12 mouse cellular contexts compared by ENCODE assay signal in genomic region chr16:4318001-4318526, GRCm38 (mm10).
DNase-seq lines count a peak whose midpoint lies in the region; ATAC-seq and TF ChIP-seq lines count a peak whose summit lies in the region.
"Had no signal": no experiment of that assay in that cellular context is flagged by ENCODE, and none has a peak within 500 bp of the region (broad histone marks: within the 10 kb centered on the region; RNA-seq: fewer than 3 reads in every experiment).

No protein-coding gene starts in this region.

- H3K9me3 ChIP-seq in liver, embryonic 11.5 days (ENCODE audit: control insufficient read depth, low read length), result no peaks in the 10 kb centered on the region

- peak; percentile 42 to 46 for DNase-seq in frontal cortex, postnatal 10 days (ENCODE audit: low spot score in 2 of 2)
- no peak for DNase-seq in frontal cortex, postnatal 14 days (ENCODE audit: low spot score in 2 of 2)
- DNase-seq in liver, adult 2 months (ENCODE audit: extremely low read depth, low read depth, low spot score), result peak; percentile 31
- no peak for DNase-seq in liver, embryonic 11.5 days (ENCODE audit: low spot score)
- peak; percentile 46 for DNase-seq in brain, adult 2 months (ENCODE audit: low read depth, low spot score)
- DNase-seq in lung, postnatal 25 days (ENCODE audit: low spot score), result peak; percentile 19
- no peak for DNase-seq in heart, adult 11 months
- DNase-seq in adipocyte (ENCODE audit: low spot score), result no peak
- DNase-seq: cerebellum, adult 9-10 months; thymus, postnatal 14 days had no signal

- H3K79me2 ChIP-seq in liver, adult 2 months (ENCODE audit: control insufficient read depth, insufficient read depth, low read length), result peaks cover 3% of the 10 kb centered on the region; the same call in 1 of the 2 replicates

- H3K4me2 ChIP-seq in liver, embryonic 11.5 days, result no peak overlapping the region

- no peak overlapping the region for H3K9ac ChIP-seq in liver, adult 2 months (ENCODE audit: low read depth, low read length)
- H3K9ac ChIP-seq in liver, embryonic 11.5 days (ENCODE audit: low read depth, low read length), result no peak overlapping the region
- H3K9ac ChIP-seq: liver, embryonic 14.5 days had no signal

- TF ChIP-seq POLR2A in liver, adult 2 months (IDR thresholded peaks at IDR 0.05; ENCODE audit: extremely low read depth, insufficient read depth, low read length), result no peak

- H3K36me3 ChIP-seq in liver, adult 2 months (ENCODE audit: control insufficient read depth, insufficient read depth, low read length), result no peaks in the 10 kb centered on the region
- no peaks in the 10 kb centered on the region for H3K36me3 ChIP-seq in liver, embryonic 11.5 days (ENCODE audit: control insufficient read depth, insufficient read depth, low read length)

- no peaks in the 10 kb centered on the region for H3K27me3 ChIP-seq in liver, adult 2 months (ENCODE audit: control insufficient read depth, insufficient read depth, low read length)
- H3K27me3 ChIP-seq in liver, embryonic 11.5 days (replicated peaks; ENCODE audit: control insufficient read depth, insufficient read depth, low read length), result no peaks in the 10 kb centered on the region
- H3K27me3 ChIP-seq: CH12.LX had no signal

- 70% methylated on average over 6 of the region's 6 CpGs for WGBS in liver, adult 2 months
- 70% methylated on average over 6 of the region's 6 CpGs for WGBS in liver, embryonic 11.5 days

- no peak overlapping the region for H3K27ac ChIP-seq in liver, adult 2 months (replicated peaks; ENCODE audit: insufficient read depth, low read depth, low read length)
- no peak overlapping the region for H3K27ac ChIP-seq in liver, embryonic 11.5 days (ENCODE audit: low read depth, low read length)
- H3K27ac ChIP-seq: liver, embryonic 14.5 days had no signal

- no peak for ATAC-seq in liver, embryonic 11.5 days (replicated peaks; ENCODE audit: low FRiP score)

- peaks cover 6% of the 10 kb centered on the region for H3K4me1 ChIP-seq in liver, adult 2 months (ENCODE audit: control insufficient read depth, insufficient read depth, low read length)
- no peaks in the 10 kb centered on the region for H3K4me1 ChIP-seq in liver, embryonic 11.5 days (replicated peaks; ENCODE audit: control insufficient read depth, insufficient read depth, low read length)

- H3K4me3 ChIP-seq in liver, adult 2 months (ENCODE audit: insufficient read depth, low read depth, low read length), result no peak overlapping the region
- no peak overlapping the region for H3K4me3 ChIP-seq in liver, embryonic 11.5 days (ENCODE audit: low read depth, low read length)

- TF ChIP-seq CTCF in liver, adult 2 months (IDR thresholded peaks at IDR 0.05; ENCODE audit: low read depth, low read length), result no peak

Comparison
In these comparisons a context has a peak if more than half of its experiments do, and no peak if none do; other contexts are left out.
1. DNase-seq: peak in frontal cortex, postnatal 10 days (2 of 2), liver, adult 2 months (single experiment), brain, adult 2 months (single experiment) and lung, postnatal 25 days (single experiment); none in frontal cortex, postnatal 14 days (0 of 2), liver, embryonic 11.5 days (single experiment), heart, adult 11 months (single experiment) and adipocyte (single experiment).